In the genomic region with DNA sequence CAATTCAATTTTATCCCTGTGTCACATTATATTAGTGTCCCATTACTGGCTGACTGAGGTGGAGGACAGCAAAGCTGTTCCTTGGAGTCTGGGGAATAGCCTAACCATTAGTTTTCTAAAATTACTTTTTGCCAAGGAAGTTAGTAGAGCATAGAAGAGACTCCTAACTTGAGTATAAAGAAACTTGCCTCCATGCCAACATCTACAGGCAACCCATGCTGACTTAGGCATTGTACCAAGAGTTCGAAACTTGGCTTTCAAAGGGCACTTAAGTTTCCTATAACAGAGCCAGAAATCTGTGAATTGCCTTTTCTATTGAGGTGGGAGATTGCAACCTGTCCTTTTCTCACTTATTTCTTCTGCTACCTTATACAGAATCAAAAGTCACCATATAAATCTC, we compare ENCODE assay signal across 15 mouse cellular contexts.
"Had no signal": no experiment of that assay in that cellular context is flagged by ENCODE, and none has a peak within 500 bp of the region (broad histone marks: within the 10 kb centered on the region; RNA-seq: fewer than 3 reads in every experiment).

No protein-coding gene starts in this region.

- H3K9me3 ChIP-seq: kidney, embryonic 15.5 days; liver, embryonic 13.5 days; midbrain, embryonic 15.5 days; neural tube, embryonic 13.5 days had no signal

- ATAC-seq: midbrain, embryonic 15.5 days had no signal

- DNase-seq: kidney, adult 8-10 months; kidney, postnatal 10 days; kidney, postnatal 4 days; liver, embryonic 13.5 days; lung, adult 2 months; lung, postnatal 14 days; lung, postnatal 4 days; retina, postnatal 1 day; thymus, adult 18-20 months; thymus, postnatal 36 days had no signal

- H3K36me3 ChIP-seq: kidney, embryonic 15.5 days; liver, embryonic 13.5 days had no signal

- H3K4me2 ChIP-seq: kidney, embryonic 15.5 days; liver, embryonic 13.5 days; midbrain, embryonic 11.5 days; midbrain, embryonic 15.5 days; neural tube, embryonic 13.5 days had no signal

- H3K9ac ChIP-seq: kidney, embryonic 15.5 days; liver, embryonic 13.5 days; midbrain, embryonic 15.5 days; neural tube, embryonic 13.5 days had no signal

- H3K27me3 ChIP-seq: kidney, embryonic 15.5 days; liver, embryonic 13.5 days; midbrain, embryonic 15.5 days; neural tube, embryonic 13.5 days had no signal

- H3K27ac ChIP-seq: kidney, embryonic 15.5 days; liver, embryonic 13.5 days; midbrain, embryonic 15.5 days; neural tube, embryonic 13.5 days had no signal

- H3K4me3 ChIP-seq: kidney, embryonic 15.5 days; liver, embryonic 13.5 days; midbrain, embryonic 15.5 days; myocyte; neural tube, embryonic 13.5 days had no signal

- H3K4me1 ChIP-seq: liver, embryonic 13.5 days; midbrain, embryonic 15.5 days; neural tube, embryonic 13.5 days had no signal
